Mouse (Mus musculus) T-helper 1 cell (primary cell): ENCODE data around the gene Tshz2.

ENCODE experiments used
- in situ Hi-C: fragments of 300-600 bp; cut with MboI, MseI; formaldehyde crosslinking; loops from one replicate; pipeline ENCODE4 v1.15.1; 2025; ENCODE audit warnings: high pct_unique_total_duplicates

Tshz2 gene

DNA sequence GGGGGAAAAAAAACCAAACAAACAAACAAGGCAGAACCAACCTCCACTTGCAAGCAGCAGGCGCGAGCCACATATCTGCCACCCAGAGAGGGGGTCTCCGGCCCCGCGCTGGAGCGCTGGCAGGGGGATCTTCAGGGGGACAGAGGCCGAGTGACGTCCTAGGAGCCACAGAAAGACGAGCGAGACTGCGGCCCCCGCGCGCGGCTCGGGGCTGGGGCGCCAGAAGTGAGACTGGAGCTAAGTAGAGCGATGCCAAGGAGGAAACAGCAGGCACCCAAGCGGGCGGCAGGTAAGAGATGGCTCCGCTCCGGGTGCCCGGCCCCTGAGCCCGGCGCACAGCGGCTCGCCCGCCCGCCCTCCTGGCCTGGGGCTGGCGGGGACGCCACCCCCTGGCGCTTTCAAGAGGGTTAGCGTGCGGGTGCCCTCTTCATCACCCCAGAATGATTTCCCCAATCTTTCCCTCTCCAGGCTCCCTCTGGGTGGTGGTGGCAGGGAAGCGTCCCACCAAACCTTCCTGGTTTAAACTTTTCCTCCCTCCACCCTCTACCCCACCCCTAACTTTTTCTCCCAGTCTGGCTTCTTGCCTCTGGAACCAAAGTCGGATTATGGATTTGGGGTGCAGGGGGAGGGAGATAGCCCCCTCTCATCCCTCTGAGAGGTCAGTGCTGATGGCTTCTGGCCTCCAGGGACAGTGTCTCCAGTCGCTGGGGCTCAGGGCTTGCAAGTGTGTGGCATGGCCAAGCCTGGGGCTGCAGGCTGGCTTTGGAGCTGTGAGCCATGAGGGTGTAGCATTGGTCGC, 877 bp downstream of the Tshz2 start:
- in situ Hi-C loops, result no loop called here

DNA sequence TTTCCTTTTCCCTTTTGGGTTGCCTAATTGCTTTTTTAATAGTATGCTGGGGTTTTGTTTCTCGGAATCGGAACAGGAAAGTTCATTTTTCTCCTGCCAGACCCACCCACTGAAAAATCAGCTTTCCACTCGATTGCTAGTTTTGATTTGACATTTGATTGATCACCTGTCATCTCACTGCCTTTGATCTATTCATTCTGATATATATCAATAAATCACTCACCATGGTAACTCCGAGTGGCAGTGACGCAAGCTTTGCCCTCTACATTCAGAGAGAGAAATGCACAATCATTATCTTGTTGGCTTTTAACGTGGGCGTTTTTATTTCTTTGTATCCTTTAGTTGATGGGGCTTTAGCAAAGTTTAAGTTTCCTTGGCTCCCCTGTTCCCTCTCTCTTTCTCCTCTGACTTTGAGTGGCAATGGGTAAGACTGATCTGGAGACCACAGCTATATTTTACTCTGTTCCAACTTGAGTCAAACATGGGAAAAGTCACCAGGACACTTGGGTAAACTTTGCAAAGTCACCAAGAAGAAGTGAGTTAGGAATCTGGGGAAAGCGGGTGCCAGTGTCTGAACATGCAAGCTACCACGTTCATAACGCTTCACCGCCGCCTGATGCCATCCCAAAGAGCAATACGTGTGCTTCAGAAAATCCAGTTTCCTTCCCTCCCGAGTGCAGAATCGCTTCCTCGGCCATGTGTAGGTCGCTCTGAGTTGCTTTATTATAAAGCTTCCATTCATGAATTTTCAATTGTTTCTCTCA, 2.0 kb downstream of the Tshz2 start:
- in situ Hi-C loops, result no loop called here

DNA sequence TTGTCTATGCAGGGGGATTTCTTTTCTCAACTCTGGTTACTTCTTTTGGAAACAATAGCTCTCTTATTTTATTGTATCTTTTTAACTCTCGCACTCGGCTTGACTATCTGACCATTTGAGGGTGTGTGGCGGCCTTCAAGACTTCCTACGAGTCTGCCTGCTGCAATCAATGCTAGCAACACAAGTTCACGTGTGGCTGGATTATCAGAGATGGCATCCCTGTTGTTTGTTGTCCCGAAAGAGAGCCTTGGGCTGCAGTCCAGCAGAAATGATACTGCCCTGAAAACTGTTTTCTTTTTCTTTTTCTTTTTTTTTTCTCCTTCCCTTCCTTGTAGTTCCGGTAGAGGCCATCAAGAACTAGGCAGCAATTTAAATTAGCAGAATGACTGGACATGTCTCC, 2.6 kb downstream of the Tshz2 start:
- in situ Hi-C loops, result no loop called here

DNA sequence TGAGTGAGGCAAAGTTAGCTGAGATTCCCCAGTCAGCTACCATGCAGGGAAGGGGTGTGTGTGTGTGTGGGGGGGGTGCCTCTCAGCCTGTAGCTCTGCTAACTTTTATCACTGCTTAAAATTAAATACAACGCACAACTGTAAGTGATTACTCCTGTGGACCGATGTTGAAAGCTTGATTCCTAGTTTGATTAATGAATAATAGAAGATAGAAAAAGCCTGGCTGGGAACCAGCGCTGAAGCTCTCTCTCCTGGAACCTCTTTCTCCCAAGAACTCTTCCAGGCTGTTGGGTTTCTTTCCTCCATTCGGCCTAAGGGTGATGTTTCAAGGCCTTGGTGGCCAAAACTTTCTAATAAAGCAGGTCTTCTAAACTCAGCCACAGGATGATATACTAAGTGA, 3.6 kb downstream of the Tshz2 start:
- in situ Hi-C loops, result no loop called here

DNA sequence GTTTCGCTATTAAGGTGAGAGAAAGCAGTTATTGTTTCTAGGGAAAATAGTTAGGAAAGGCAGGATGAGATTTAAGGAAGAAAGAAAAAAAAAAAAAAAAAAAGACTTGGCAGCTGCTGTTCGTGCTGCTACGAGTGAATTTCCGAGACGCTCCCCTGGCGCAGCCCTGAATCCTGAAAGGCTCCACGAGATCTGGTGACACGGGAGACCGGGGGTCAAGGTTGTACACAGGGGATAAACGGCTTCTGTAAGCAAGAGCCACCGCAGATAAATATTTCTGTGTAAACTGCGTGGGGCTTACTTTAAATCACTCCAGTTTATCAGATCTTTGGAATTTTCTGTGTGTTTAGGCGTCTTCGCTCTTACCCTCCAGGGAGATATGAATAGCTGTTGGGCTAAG, 8.7 kb downstream of the Tshz2 start:
- in situ Hi-C loops, result no loop called here

DNA sequence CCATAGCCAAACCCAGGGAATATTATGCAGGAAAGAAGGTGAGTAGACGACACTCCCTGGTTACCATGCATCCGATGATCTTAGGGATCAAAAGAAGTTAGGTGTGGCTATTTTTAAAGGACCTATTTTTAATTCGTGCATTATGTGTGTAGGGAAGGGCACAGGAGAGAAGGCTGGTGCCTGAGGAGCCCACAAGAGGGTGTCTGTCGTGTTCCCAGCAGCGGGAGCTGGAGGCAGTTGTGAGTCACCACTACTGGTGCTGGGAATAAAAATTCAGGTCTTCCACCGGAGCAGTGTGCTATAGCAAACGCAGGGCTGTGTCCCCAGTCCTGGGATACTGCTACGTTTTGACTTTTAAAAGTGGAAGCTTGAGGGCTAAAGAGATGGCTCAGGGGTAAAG, 9.6 kb downstream of the Tshz2 start:
- in situ Hi-C loops, result no loop called here

DNA sequence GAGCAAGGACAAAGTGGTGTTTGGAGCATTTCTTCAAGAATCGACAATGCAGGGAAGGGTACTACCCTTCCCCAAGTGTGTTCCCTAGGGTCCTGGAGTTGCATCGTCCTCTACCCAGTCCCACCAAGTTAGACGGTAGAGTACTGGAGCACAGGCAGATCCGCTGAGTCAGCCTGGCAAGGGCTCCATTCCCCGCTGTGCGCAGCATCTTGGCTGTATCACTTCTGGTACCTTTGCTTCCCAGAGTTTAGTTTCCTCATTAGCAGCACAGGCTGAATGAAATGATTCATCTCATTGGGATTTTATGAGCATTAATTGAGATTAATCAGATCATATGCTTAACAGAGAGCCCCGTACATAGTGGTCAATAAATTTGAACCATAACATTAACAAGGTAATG, 14.3 kb downstream of the Tshz2 start:
- in situ Hi-C loops, result no loop called here

DNA sequence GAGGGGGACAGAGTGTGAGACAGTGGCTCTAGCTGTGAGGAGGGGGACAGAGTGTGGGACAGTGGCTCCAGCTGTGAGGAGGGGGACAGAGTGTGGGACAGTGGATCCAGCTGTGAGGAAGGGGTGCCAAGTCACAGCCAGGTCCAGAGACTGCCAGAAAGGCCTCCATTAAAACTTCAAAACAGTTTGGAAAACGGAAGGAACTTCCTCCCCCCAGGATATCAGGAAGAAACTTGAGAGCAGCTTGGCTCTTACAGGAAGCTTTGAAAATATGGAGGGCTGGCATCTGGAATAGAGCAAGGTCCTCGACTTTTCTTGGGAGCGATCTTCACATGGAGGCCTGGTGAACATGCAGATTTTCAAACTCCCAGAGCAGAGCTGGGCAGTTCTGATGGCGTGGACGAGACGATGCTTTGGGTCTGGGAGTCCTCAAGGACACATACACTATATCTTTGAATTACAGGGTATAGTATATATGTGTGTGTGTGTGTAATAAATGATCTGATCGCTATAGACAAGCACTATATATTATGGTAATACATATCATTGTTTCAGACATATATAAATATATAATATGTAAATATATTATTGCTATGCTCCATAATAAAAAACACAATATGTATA, 16.6 kb downstream of the Tshz2 start:
- in situ Hi-C loops, result no loop called here

DNA sequence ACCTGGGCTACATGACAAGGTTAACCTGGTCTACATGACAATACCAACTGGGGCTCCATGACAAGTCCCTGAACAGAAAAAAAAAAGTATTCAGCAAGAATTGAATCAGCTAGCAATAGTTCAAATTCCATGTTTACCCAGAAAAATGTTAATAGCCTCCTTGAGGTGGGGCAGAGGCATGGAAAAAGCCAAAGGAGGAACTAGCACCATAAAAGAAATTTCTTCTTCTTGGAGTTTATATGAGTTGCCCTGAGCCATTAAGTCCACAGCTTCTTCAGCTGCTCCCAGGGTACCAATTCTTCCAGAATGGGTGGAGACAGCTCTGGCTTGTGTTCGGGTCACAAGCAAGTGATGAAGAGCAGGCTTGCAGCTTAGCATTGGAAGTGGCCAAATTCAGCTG, 20.5 kb downstream of the Tshz2 start:
- in situ Hi-C loops, result no loop called here

DNA sequence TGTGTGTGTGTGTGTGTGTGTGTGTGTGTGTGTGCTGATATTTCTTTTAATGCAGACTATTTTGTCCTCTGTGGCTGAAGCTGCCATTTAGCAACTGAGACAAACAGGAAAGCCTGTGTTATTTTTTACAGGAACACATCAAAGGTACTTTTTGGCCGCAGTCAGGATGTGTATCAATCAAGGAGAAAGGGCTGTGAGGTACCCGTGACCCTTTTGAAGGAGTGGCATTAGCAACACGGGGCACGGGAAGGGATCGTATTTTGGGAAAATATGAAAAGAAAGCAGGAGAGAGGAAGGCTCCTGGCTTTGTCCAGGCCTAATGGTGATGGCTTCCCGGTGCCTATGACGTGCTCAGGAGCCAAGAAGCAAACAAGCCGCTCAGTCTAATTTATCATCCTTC, 31.0 kb downstream of the Tshz2 start:
- in situ Hi-C loops, result loop anchor here (10.0 kb wide), 1 partner anchor 1699 kb away; no protein-coding TSS in a partner anchor

DNA sequence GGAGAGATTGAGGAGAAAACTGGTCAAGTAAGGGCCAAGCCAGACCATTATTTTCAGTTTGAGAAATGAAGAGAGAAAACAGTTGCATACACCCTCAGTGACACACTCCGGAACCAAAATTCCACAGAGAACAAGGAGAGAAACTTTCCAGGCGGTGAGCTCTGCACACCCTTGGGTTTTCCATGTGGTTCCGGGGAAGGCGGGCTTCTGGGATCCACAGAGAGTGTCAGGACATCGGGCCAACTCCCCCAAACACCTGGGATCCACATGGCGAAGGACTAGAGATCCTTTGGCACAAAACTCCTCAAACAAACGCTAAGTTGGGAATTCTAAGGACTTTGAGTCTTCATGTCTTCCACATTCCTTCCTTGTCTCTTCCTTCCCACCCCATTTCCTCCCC, 38.5 kb downstream of the Tshz2 start:
- in situ Hi-C loops, result loop anchor here (10.0 kb wide), 1 partner anchor 864 kb away; no protein-coding TSS in a partner anchor

DNA sequence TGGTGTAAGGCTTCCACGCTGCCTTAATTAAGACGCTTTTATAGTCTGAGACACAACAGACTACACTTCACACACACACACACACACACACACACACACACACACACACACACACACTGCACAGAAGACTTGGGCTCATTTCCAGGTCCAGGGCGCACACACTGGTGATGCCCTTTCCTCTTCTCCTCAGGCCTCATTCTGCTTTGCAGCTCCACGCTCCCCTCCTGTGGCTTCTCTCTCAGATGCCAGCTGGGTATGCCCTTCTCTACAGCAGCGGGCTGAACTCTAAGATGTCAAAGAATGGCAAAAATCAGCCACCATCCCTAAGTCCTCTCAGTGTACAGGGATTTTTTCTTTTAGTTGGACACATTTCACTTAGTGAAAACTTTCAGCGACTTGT, 41.0 kb downstream of the Tshz2 start:
- in situ Hi-C loops, result loop anchor here (10.0 kb wide), 1 partner anchor 861 kb away; no protein-coding TSS in a partner anchor

DNA sequence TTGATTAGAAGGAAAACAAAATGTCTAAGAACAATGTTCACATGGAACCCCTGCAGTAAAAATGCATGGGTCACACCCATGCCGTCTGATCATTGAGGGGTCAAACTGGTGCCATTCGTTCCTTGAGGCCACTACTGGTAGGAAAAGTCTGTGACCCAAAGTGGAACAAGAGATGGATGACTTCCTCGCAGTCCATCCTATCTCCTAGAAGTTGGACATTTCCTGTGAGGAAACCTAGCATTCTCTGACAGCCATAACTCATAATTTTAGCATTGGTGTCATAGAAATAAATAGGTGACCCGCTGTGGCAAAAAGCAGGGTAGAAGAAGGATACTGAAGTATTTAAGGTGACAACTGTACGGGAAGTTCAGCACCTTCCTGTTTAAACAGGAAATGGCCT, 41.4 kb downstream of the Tshz2 start:
- in situ Hi-C loops, result loop anchor here (10.0 kb wide), 1 partner anchor 861 kb away; no protein-coding TSS in a partner anchor

DNA sequence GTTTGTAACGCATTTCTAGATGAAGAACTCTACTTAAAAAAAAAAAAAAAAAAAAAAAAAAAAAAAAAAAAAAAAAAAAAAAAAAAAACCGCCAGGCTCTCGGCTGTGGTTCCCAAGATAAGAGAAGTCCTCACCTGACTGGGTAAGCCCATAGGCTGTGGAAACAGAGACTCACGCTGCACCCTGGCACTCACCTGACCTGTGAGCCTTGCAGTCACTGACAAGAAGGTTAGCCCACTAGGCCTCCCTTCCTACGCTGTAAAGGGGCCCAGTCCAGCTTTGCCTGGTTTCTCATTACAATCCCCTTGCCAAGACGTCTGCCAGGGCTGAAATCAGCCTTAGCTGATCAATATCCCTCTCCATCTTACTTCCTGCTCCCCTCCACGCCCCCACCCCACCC, 46.5 kb downstream of the Tshz2 start:
- in situ Hi-C loops, result loop anchor here (10.0 kb wide), 1 partner anchor 856 kb away; no protein-coding TSS in a partner anchor

DNA sequence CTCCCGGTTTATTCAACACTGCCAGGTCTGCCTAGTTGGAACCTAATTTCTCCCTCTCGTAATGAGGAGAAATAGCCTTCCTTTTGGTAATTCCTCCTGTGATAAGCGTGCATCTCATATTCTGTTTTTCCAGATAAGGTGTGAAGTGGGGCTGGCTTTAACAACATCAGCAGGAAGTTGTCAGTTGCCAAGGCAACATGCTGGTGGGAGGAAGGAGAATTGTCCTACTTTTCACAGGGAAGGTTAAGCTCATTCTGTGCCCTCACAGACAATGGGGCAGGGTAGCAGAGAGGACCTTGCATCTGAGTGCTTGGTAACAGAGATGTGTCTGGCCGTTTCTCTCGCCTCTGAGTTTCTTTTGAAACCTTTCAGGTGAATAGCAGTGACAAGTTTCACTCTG, 47.1 kb downstream of the Tshz2 start:
- in situ Hi-C loops, result loop anchor here (10.0 kb wide), 1 partner anchor 855 kb away; no protein-coding TSS in a partner anchor

DNA sequence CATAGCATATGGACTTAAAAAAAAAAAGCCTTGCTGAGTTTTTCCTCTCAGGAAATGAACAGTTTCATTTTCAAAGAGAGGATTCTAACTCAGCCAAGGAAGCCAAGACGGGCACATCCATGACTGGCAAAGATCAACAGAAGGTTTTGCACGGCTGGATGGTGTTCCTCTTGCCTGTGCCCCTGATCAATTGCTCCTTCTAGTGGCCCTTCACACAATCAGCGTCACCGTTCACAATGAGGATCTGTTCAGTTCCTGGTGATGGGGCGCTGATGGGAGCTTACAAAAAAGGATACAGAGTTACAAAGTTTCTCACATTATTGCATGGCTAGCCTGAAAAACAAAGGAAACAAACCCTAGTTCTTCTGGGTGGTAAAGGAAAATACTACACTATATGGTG, 52.4 kb downstream of the Tshz2 start:
- in situ Hi-C loops, result no loop called here

DNA sequence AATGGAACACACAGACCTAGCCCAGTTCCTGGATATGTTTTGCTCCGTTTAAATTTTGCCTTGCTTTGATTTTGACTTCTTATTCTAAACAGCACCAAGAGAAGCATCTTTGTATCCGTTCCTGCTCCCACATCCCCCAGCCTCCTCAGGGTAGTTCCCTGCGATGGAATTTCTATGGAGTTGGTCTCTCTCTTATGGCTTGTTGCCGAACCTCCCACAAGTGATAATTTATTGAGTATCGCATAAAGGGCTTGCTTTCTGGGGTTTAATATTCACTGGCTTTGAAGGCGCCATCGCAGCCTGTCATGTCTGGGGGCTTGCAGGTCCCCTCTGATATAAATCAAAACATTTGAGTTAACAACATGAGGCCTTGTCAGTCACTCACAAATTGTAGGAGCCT, 52.9 kb downstream of the Tshz2 start:
- in situ Hi-C loops, result no loop called here

DNA sequence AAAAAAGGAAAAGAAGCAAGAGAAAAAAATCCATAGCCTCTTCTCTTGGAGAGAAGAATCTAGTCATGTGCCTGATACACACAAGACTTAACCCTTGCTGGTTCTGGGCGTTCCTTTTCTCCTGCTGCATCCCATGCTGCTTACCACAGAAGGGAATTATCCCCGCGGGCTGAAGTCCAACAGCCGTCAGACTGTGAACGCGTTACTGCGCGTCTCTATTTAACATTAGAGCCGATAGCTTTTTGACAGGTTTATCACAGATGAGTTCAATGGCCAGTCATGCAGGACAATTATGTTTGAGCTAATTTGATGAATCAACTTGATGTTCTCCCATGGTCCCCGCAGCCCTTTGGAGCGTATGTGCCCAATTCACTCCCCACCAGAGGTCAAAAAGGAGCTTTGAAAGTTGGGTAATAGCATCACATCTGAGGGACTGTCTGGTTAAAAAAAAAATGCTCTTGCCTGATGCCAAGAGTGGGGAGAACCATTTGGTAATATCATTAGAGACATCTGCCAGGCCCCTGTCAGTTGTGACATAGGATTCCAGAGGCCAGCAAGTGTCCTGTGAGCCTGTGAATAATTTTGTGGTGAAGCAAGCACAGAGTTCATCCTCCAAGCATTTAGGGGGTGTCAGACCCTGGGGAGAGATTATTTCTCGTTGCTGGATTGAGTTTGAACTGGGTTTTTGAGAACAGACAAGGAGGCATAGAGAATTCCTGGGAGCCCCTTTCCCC, 54.1 kb downstream of the Tshz2 start:
- in situ Hi-C loops, result no loop called here

DNA sequence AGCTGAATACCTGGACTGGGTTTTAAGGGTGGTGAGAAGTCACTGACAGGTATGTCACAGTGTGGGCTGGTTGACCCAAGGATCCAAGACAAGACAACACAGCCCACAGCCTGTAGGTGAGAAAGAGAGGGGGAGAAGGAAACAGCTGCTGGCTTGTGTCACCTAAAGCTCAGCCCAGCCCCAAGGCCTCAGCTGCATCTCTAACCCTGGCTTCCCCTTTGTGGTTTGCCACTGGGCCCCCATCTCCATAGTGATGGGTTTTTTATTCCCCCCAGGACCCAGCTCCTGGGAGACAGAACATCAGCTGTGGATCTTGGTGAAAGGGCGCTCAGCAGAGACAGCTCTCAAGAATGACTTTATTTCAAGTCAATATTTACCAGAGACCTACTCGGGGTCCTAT, 57.2 kb downstream of the Tshz2 start:
- in situ Hi-C loops, result no loop called here

DNA sequence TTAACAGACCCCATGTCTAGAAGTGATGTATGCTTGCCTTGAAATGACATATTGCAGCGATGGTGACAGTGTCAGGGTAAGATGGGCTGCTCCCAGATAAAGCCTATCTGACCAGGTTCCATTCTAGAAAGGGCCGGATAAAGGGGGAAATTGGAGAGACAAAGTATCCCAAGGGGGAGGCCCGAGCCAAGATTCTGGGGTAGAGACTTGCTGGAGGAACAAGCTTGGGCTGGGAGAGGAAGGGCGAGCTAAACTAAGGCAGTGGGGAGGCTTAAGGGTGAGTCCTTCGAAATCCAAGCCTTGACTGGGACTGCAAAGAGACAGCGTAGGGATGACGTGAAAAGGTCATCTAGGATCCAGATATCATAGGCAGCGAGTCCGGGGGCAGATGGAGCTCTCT, 61.7 kb downstream of the Tshz2 start:
- in situ Hi-C loops, result no loop called here

DNA sequence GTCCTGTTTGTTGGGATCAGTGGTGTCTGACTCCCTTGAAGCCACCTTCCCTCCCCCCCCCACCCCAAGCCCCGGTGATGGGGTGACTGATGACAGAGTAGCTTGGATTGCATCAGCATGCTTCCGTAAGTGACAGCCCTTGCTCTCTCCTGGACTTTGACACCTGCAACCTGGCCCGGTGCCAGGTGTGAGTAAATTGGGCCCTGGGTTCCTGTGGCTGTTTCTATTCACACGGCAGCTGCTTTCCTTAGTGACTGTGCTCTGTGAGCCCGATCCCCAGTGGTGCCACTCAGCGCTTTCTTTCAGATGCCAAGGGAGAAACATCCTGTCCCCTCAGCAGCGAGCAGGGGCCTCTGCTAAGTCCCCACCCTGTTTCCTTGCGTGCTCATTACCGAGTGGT, 62.2 kb downstream of the Tshz2 start:
- in situ Hi-C loops, result no loop called here

DNA sequence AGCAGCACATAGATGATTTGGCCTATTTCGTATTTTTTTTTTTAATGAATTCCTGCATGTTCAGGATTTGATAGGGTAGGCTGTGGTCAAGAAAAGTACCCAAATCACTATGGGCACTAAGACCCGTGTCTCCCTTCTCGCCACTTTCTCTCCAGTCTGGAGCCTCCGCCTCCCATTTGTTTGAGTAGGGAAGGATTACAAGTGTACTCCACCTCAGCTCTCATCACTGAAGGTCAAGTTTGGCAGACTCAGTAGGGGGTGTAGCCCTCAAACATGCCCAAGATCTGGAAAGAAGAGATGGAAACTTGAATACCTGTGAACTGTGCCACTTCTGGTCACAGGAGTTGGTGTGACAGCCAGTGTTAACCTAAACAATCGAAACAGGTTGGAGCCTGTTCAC, 66.3 kb downstream of the Tshz2 start:
- in situ Hi-C loops, result no loop called here
